Mouse (Mus musculus) cerebral cortex, adult 2 months (tissue): ENCODE data around the gene Prss2.

Source experiments
- WGBS: fragments of 180-500 bp; shearing (Covaris S2); methylation state at CpG from one replicate; pipeline ENCODE4 v1.1.7; 2018; 5-methylcytosine and 5-hydroxymethylcytosine counted together

Gene Prss2

DNA sequence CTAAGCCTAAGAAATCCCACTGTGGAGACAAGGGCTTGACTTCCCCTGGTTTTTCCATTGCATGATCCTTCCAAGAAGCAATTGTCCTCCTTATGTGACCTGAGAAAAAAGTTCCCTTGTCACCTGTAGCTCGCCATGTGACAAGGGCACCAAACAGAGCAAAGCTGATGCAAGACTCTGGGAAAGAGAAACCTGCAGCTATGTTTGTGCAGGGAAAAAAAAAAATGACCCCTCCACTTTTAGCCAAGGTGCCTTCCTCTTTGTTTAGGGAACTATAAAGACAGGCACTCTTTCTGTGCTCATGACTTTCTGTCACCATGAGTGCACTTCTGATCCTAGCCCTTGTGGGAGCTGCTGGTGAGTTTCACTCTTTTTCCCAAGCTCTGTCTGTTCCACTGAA lies at the start of gene Prss2:
Prss2 (plus strand) TSS at position 301 of the 400 bp plus-strand sequence.
- WGBS, result 86% methylated on average over 1 of the region's 1 CpGs

GRCm38 (mm10) chr6:41499374-41499773 lies 22.2 kb upstream of the Prss2 start:
- 88% methylated on average over 3 of the region's 3 CpGs for WGBS

DNA sequence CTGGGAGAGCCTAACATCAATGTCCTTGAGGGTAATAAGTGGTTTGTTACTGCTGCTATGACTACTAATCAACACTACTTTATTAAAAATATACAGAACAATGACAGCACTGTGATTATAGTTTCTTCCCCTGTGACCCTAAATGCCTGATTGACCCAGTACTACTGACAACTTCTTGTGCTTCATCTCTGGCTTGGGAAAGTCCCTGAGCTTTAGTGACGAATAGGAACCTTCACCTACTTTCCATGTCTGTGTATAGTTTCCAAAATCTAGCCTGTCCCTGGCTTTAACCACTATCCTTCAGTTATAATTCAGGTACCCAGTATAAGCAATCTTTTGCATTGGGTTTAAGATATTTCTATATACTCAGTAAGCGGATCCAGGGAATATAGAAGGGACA lies 16.7 kb upstream of the Prss2 start:
- 83% methylated on average over 2 of the region's 2 CpGs for WGBS

DNA sequence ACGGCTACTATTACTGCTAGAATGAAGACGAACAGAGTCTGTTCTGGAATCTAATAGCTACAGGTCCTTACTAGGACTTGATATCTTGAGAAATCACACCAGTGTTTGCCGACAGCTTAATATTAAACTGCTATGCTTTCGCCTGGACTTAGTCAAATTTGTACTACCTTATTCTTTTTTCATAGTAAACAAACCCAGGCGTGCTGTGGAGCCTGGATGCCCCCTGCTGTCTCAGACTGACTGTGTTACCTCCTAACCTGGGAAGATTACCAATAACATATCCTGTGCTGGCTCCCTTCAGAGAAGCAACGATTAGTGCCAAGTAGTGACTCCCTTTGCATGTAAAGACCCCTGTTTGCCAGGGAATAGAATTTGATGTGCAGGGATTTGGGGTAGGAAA lies 16.3 kb upstream of the Prss2 start:
- 68% methylated on average over 6 of the region's 6 CpGs for WGBS

- 39% methylated on average over 6 of the region's 6 CpGs for WGBS
These were observed 3.5 kb upstream of the Prss2 start for GRCm38 (mm10) chr6:41518017-41518524.

GRCm38 (mm10) chr6:41527402-41527801 lies 5.8 kb downstream of the Prss2 start:
- WGBS, result 90% methylated on average over 1 of the region's 1 CpGs

DNA sequence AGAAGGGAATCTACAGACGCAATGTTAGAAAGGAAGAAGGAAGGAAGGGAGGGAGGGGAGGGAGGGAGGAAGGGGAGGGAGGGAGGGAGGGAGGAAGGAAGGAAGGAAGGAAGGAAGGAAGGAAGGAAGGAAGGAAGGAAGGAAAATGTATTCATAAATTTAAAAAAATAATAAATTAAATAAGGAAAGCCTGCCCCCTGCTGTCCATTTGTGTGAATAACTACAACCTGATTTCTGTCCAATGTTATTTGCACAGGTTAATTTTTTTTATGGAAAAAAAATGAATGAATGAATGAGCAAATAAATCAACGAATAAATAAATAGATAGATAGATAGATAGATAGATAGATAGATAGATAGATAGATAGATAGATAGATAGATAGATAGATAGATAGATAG lies 8.4 kb downstream of the Prss2 start:
- WGBS, result 2% methylated on average over 1 of the region's 2 CpGs

DNA sequence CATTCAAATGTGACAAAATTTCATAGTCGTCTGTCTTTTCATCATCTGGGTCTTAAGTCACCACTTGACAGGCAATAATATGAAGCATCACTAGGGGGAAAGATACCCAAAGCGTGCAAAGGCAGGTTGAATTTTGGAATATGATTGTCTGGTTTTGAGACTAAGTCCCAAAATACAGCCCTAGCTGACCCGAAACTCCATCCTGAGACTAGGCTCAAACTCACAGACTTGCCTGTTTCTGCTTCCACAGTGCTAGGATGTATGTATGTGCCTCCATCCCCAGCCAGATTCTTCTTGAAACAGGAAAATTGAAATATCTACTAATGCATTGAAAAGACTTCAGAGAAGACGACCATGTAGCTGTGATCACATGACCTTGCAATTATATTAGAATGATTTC lies 10.6 kb downstream of the Prss2 start:
- 85% methylated on average over 4 of the region's 4 CpGs for WGBS

- WGBS, result 89% methylated on average over 8 of the region's 8 CpGs
These were observed 11.2 kb downstream of the Prss2 start for GRCm38 (mm10) chr6:41532687-41533284.

- 79% methylated on average over 1 of the region's 1 CpGs for WGBS
These were observed 15.8 kb downstream of the Prss2 start for GRCm38 (mm10) chr6:41537376-41537775.

GRCm38 (mm10) chr6:41538296-41538695 lies 16.7 kb downstream of the Prss2 start:
- 91% methylated on average over 7 of the region's 8 CpGs for WGBS

DNA sequence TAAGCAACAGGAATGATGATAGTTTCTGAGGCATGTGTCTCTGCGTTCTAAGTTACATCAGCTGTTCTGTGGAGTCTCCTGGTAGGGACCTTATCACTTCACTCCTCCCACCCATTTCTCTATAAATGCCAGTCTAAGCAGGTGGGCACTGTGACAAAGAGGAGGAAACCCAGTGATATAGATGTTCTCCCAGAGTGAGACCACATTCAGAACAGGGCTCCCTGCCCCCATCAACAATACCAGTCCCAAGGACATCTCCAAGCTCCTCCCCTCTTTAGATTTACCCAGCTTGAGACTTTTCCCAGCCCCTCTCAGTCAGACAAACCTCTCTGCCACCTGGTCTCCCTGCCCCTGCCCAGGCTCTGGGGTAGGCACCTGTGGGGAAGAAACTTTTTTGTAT lies 20.2 kb downstream of the Prss2 start:
- 66% methylated on average over 1 of the region's 1 CpGs for WGBS

DNA sequence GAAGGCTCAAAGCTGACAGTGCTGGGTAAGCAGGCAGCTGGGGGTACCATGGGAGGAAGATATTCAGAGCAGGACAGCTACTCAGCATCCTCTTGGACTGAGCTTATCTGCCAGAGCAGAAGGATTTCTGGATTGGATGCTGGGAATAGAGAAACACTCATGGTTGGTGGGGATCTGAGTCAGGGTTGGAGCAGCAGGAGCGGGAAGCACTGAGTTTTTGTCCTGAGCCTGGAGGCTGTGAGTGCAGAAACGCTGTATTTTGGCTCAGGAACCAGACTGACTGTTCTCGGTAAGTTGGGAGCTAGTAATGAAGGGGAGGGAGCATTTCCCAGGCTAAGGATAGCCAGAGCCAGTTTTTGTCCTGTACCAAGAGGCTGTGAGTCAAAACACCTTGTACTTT lies 21.4 kb downstream of the Prss2 start:
- 9% methylated on average over 3 of the region's 3 CpGs for WGBS

- WGBS, result 6% methylated on average over 28 of the region's 28 CpGs
These were observed 21.9 kb downstream of the Prss2 start for GRCm38 (mm10) chr6:41543411-41544050.

- 56% methylated on average over 5 of the region's 5 CpGs for WGBS
These were observed 22.9 kb downstream of the Prss2 start for GRCm38 (mm10) chr6:41544381-41544924.

DNA sequence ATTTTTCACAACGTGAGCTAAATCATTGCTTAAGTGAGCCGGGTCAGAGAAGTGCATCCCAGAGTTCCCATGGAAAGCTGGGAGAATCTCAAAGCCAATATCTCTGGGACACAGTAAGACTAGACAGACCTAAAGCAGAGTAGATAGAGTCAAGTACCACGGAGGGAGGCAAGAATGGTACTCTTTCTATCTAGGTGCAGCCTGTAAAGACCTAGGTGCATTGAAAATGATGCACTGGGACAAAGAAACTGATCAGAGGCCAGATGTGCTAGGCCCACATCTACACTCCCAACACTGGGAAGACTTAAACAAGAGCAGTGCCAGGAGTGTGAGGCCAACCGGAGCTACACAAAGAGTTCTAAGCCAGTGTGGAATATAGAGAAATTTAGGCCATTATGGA lies 23.7 kb downstream of the Prss2 start:
- 80% methylated on average over 4 of the region's 4 CpGs for WGBS

DNA sequence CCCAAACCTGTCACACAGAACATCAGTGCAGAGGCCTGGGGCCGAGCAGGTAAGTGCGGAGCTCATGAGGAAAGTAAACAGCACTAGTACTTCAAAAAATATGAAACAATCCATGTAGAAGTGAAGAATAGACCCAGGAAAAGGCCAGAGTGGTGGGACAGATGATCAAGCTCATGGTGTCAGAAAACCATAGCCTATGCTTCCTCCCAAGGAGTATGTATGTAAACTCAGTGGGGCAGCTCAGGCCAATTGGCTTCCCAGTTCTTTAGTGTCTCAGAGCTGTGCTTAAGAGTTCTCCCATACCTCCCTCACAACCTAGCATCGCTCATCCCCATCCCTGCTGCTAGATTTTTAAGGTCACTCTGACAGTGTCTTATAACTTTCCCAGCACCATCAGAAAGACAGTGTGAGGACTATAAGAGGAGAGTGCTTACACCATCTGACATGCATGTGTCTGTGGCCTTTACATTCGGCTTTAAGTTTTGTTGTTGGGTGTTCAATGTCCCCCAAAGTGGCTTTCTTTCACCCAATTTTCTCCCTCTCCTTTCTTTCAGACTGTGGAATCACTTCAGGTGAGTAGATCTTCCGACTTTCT lies 25.6 kb downstream of the Prss2 start:
- 88% methylated on average over 5 of the region's 5 CpGs for WGBS

- WGBS, result 46% methylated on average over 1 of the region's 1 CpGs
These were observed 26.7 kb downstream of the Prss2 start for GRCm38 (mm10) chr6:41548286-41548685.

DNA sequence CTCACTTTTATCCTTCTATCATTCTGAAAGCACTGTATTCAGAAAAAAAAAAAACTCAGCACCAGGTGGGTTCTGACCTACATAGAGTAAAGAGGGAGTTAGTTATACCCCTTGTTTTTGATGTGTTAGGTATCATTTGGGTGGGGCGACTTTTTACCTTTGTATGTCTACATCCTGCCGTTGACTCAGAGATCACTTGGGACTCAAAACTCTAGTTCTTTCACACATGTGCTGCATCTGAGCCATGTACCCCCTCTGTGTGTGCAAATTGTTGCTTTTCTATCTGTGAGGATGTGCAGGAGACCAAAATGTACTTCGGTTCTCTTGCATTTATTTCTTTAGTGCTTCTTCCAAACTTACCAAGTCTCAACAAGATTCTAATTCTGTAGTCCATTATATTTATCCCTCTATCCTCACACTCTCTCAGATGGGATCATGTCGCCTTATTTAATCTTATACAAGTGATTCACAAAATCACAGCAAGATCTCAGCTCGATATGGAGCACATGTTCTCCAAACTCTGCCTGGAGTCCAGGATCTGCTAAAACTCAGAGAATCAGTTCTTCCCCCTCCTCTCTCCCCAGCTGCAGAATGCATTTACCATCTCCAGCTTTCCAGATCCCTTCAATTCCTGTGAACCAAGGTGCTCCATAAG lies 31.9 kb downstream of the Prss2 start:
- 52% methylated on average over 5 of the region's 5 CpGs for WGBS

- WGBS, result 70% methylated on average over 7 of the region's 7 CpGs
These were observed 32.9 kb downstream of the Prss2 start for GRCm38 (mm10) chr6:41554295-41555169.

DNA sequence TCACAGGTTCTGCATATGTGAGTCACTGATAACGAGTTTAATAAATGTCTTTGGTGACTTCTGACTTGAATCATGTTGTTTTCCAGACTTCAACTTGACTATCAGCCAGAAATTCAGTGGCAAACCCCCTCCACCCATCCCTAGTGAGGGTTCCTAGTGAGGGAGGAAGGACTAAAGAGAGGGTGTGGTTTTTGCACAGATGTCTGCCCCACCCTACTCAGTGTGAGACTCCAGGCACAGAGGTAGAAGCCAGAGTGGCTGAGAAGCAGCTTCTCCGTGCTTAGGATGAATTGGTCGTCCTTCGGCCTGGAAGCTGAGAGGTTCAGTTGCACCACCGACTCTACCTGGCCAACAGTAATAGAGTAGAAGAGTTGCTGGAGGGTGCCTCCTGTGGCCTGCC lies 35.9 kb downstream of the Prss2 start:
- whole genome bisulfite sequencing, result 77% methylated on average over 5 of the region's 5 CpGs
